Mouse (Mus musculus) heart, postnatal 0 days (tissue): ENCODE measurements around the gene Gps2. TPM values are rescaled to one million over a fixed set of nuclear protein-coding genes. Genes with fewer than 3 reads are reported as not detected.
"Not testable (repeated sequence)": the region's sequence is repeated elsewhere in the genome, so short reads cannot be mapped to it uniquely, and the experiment has no call there.

ENCODE experiments used
- ATAC-seq: fragments of 200-750 bp; cut with Nextera tagmentation; 2 replicates; pipeline ENCODE4 v1.8.0; 2017; ENCODE audit warnings: low read depth, moderate number of reproducible peaks, moderate library complexity; ENCODE audit not compliant: insufficient read depth
- DNase-seq: peaks from one replicate; pipeline ENCODE4 v3.0.0-alpha.2; 2016; ENCODE audit warnings: low spot score
- H3K27ac ChIP-seq: fragments of 300-500 bp; sonication (generic); 2 replicates; pipeline ENCODE4 v1.5.1; 2014; ENCODE audit warnings: low read depth, mild to moderate bottlenecking
- H3K27me3 ChIP-seq: fragments of 300-500 bp; sonication (generic); 2 replicates; pipeline ENCODE4 v1.6.1; 2014; ENCODE audit warnings: low read length, mixed read lengths; ENCODE audit not compliant: control insufficient read depth, insufficient read depth
- H3K36me3 ChIP-seq: fragments of 300-500 bp; sonication (generic); replicated peaks from 2 replicates; pipeline ENCODE4 v1.6.1; 2014; ENCODE audit warnings: low read length, mixed read lengths; ENCODE audit not compliant: control insufficient read depth, insufficient read depth
- H3K4me1 ChIP-seq: fragments of 300-500 bp; sonication (generic); 2 replicates; pipeline ENCODE4 v1.6.1; 2014; ENCODE audit warnings: antibody characterized with exemption; ENCODE audit not compliant: control insufficient read depth, insufficient read depth
- H3K4me2 ChIP-seq: fragments of 300-500 bp; sonication (generic); 2 replicates; pipeline ENCODE4 v1.6.1; 2014; ENCODE audit warnings: low read depth, mild to moderate bottlenecking, low read length, moderate library complexity
- H3K4me3 ChIP-seq: fragments of 300-500 bp; sonication (generic); 2 replicates; pipeline ENCODE4 v1.5.1; 2014; ENCODE audit warnings: low read depth, low read length
- H3K9ac ChIP-seq: fragments of 300-500 bp; sonication (generic); replicated peaks from 2 replicates; pipeline ENCODE4 v1.6.1; 2014; ENCODE audit warnings: low read depth, low read length, mixed read lengths
- H3K9me3 ChIP-seq: fragments of 300-500 bp; sonication (generic); replicated peaks from 2 replicates; pipeline ENCODE4 v1.6.1; 2016; ENCODE audit warnings: low read length; ENCODE audit not compliant: control insufficient read depth
- CTCF ChIP-seq: IDR thresholded peaks from 2 replicates; pipeline ENCODE4 v1.5.1; 2016; ENCODE audit warnings: antibody characterized with exemption, control low read depth, low read depth
- EP300 ChIP-seq: IDR thresholded peaks from 2 replicates; pipeline ENCODE4 v1.6.1; 2016; ENCODE audit warnings: antibody characterized with exemption, low read depth
- WGBS: fragments of 180-500 bp; shearing (Covaris S2); extraction: QIAGEN DNeasy Blood & Tissue Kit; methylation state at CpG from one replicate; pipeline ENCODE4 v1.1.7; 2014; 5-methylcytosine and 5-hydroxymethylcytosine counted together
- polyA plus RNA-seq: library from polyadenylated mRNA; unstranded; fragments of >200 nt; fragmentation: Nextera tagmentation; extraction: Ambion mirVana; gene quantifications from 2 replicates; pipeline ENCODE4 v1.2.1, GENCODE M21; 2015
- total RNA-seq: library from RNA; depleted of rRNA; stranded (reverse); fragments of >200 nt; gene quantifications from 2 replicates; pipeline ENCODE4 v1.2.3, GENCODE M21; 2014; ENCODE audit warnings: low replicate concordance

The Gps2 gene
- total and polyA plus RNA-seq, 2 experiments from 2014 or later, result 37.1 to 48.6 TPM

GRCm38 (mm10) chr11:69914917-69915430 is 1.3 kb downstream of the Gps2 start:
- H3K4me2 ChIP-seq, result peak overlapping the region; percentile 94
- no peaks in the 10 kb centered on the region for H3K27me3 ChIP-seq
- no peaks in the 10 kb centered on the region for H3K9me3 ChIP-seq
- H3K4me3 ChIP-seq, result peak overlapping the region; percentile 89
- ATAC-seq (no peak), DNase-seq (no peak)
- 32% methylated on average over 9 of the region's 9 CpGs for WGBS
- H3K36me3 ChIP-seq, result peaks cover 71% of the 10 kb centered on the region
- H3K27ac ChIP-seq, result no peak overlapping the region
- no peak overlapping the region for H3K9ac ChIP-seq
- TF ChIP-seq EP300, result no peak
- TF ChIP-seq CTCF, result no peak
- peaks cover 24% of the 10 kb centered on the region for H3K4me1 ChIP-seq

DNA sequence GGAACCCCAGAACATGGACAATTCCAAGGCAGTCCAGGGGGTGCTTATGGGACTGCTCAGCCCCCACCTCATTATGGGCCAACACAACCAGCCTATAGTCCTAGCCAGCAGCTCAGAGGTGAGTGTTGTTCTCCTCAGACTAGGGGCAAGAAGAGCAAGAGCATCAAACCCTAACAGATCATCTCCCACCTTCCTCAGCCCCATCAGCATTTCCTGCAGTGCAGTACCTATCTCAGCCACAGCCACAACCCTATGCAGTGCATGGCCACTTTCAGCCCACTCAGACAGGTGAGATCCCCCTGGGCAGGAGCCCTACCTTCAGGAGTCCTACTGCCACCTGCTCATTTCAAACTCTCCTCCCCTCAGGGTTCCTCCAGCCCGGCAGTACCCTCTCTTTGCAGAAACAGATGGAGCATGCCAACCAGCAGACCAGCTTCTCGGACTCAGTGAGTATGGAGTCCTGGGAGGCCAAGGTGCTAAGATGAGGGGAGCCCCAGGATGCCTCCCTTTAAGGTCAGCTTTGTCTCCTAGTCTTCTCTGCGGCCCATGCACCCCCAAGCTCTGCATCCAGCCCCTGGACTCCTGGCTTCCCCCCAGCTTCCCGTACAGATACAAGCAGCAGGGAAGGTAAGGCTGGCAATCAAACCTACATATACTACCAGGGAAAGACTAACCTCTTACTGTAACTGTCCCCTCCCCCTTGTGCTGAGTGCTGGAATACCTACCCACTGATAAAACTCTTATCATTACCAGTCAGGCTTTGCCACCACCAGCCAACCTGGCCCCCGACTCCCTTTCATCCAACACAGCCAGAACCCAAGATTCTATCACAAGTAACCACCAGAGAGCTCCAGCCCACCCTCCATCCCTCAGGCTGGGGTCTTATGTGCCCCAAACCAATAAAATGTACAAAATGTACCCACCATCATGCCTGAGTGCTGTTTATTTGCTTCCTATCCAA is 2.3 kb downstream of the Gps2 start:
- H3K27me3 ChIP-seq, result no peaks in the 10 kb centered on the region
- no peak overlapping the region for H3K27ac ChIP-seq
- no peaks in the 10 kb centered on the region for H3K9me3 ChIP-seq
- H3K36me3 ChIP-seq, result peaks cover 61% of the 10 kb centered on the region
- no peak overlapping the region for H3K9ac ChIP-seq
- H3K4me3 ChIP-seq, result no peak overlapping the region
- TF ChIP-seq CTCF (no peak), EP300 (no peak)
- DNase-seq (no peak), ATAC-seq (no peak)
- WGBS, result 50% methylated on average over 5 of the region's 5 CpGs
- H3K4me1 ChIP-seq, result peaks cover 24% of the 10 kb centered on the region
- H3K4me2 ChIP-seq, result no peak overlapping the region

GRCm38 (mm10) chr11:69916652-69917378 is 3.1 kb downstream of the Gps2 start:
- H3K4me1 ChIP-seq, result peaks cover 24% of the 10 kb centered on the region
- 53% methylated on average over 7 of the region's 7 CpGs for WGBS
- H3K27ac ChIP-seq, H3K4me3 ChIP-seq, ATAC-seq, DNase-seq, H3K4me2 ChIP-seq, H3K9me3 ChIP-seq, H3K27me3 ChIP-seq, H3K9ac ChIP-seq: not testable (repeated sequence)
- peaks cover 52% of the 10 kb centered on the region for H3K36me3 ChIP-seq

DNA sequence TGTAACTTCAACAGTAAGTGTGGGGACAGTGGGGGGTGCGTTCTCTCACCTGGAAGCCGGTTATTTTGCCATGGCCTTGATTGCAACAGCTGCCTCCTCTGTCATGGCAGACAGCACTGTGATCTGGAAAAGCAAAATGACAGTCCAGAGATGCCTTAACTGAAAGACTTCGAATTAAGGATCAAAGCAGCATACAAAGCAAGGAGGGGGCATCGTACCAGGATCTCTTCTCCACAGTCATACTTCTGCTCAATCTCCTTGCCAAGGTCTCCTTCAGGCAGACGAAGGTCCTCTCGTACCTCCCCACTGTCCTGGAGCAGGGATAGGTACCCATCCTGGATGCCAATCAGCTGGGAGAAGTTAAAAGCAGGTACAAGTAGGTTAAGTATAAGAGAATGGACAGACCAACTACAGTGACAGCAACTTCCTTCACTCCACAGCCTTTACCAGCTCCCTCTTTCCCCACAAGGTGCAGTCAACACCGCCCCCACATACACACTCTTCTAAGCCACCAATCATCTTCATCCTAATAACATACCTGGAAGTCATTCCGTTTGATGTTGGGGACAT is 3.8 kb downstream of the Gps2 start:
- TF ChIP-seq EP300, result no peak
- TF ChIP-seq CTCF, result no peak
- no peak for DNase-seq
- Histone ChIP-seq H3K36me3 (peaks cover 46% of the 10 kb centered on the region), H3K4me2 (no peak overlapping the region), H3K4me3 (no peak overlapping the region), H3K9me3 (no peaks in the 10 kb centered on the region), H3K4me1 (peaks cover 24% of the 10 kb centered on the region), H3K27me3 (no peaks in the 10 kb centered on the region), H3K27ac (no peak overlapping the region), H3K9ac (no peak overlapping the region)
- 80% methylated on average over 8 of the region's 8 CpGs for WGBS
- ATAC-seq, result no peak

DNA sequence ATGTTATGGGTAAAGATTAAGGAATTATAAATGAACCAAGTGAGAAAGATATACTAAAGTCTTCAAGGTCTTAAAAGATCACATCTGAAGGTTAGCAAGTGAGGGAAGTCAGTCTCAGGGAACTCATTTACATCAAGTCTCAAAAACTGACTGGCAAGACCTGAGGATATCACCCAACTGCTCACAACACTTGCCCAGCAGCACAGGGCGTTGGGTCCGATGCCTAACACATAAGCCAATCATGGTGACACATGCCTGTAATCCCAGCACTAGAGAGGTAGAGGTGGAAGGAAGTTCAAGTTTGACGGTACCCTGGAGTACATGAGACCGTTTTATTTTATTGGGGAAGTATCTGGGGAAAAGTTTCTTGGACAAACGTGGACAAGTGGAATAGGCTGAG is 4.4 kb downstream of the Gps2 start:
- H3K4me2 ChIP-seq, result no peak overlapping the region
- no peak for ATAC-seq

More for the DNA sequence above, 4.4 kb downstream of the Gps2 start:
- Histone ChIP-seq H3K27ac (no peak overlapping the region), H3K27me3 (no peaks in the 10 kb centered on the region), H3K4me1 (peaks cover 24% of the 10 kb centered on the region), H3K4me3 (no peak overlapping the region), H3K9me3 (no peaks in the 10 kb centered on the region), H3K36me3 (peaks cover 43% of the 10 kb centered on the region), H3K9ac (no peak overlapping the region)
- TF ChIP-seq EP300, result no peak
- TF ChIP-seq CTCF, result no peak
- DNase-seq, result no peak
- WGBS, result 79% methylated on average over 5 of the region's 5 CpGs
